Mouse (Mus musculus): ENCODE data around the gene Gm20855. TPM values are rescaled to one million over a fixed set of nuclear protein-coding genes. Genes with fewer than 3 reads are reported as not detected.

Gene Gm20855
- not detected in 2 replicates for polyA plus RNA-seq (2015; fragmentation: Nextera tagmentation; extraction: Ambion mirVana)

GRCm38 (mm10) chrY:35131733-35132132 lies at the start of gene Gm20855:
Gene Gm20855, minus strand, starts transcription at chrY:35131833.

All from spleen, postnatal 0 days (tissue).